Mouse (Mus musculus) lung, postnatal 0 days (tissue): ENCODE results near the gene Nrcam. TPM values are rescaled to one million over a fixed set of nuclear protein-coding genes. Genes with fewer than 3 reads are reported as not detected.
A peak's percentile ranks its signal among the peaks of the same experiment; 100 is the strongest.

Experiments
- ATAC-seq: fragments of 200-750 bp; cut with Nextera tagmentation; 2 replicates; pipeline ENCODE4 v1.8.0; 2017; ENCODE audit warnings: moderate library complexity
- DNase-seq: peaks from one replicate; pipeline ENCODE4 v3.0.0-alpha.2; 2016; ENCODE audit warnings: low spot score
- H3K27ac ChIP-seq: fragments of 300-500 bp; sonication (generic); 2 replicates; pipeline ENCODE4 v1.5.1; 2014; ENCODE audit warnings: antibody characterized with exemption, mild to moderate bottlenecking, low read length, mixed read lengths
- H3K27me3 ChIP-seq: fragments of 300-500 bp; sonication (generic); replicated peaks from 2 replicates; pipeline ENCODE4 v1.6.1; 2014; ENCODE audit warnings: low read length, mixed read lengths; ENCODE audit not compliant: insufficient read depth
- H3K36me3 ChIP-seq: fragments of 300-500 bp; sonication (generic); 2 replicates; pipeline ENCODE4 v1.6.1; 2014; ENCODE audit warnings: low read length, mixed read lengths; ENCODE audit not compliant: insufficient read depth
- H3K4me1 ChIP-seq: fragments of 300-500 bp; sonication (generic); 2 replicates; pipeline ENCODE4 v1.6.1; 2014; ENCODE audit warnings: antibody characterized with exemption, low read depth, low read length, mixed read lengths; ENCODE audit not compliant: insufficient read depth
- H3K4me2 ChIP-seq: fragments of 300-500 bp; sonication (generic); replicated peaks from 2 replicates; pipeline ENCODE4 v1.6.1; 2014; ENCODE audit warnings: low read depth, mild to moderate bottlenecking, low read length, moderate library complexity, mixed read lengths
- H3K4me3 ChIP-seq: fragments of 300-500 bp; sonication (generic); 2 replicates; pipeline ENCODE4 v1.5.1; 2014; ENCODE audit warnings: low read depth, low read length
- H3K9ac ChIP-seq: fragments of 300-500 bp; sonication (generic); replicated peaks from 2 replicates; pipeline ENCODE4 v1.6.1; 2014; ENCODE audit warnings: low read depth, mild to moderate bottlenecking
- H3K9me3 ChIP-seq: fragments of 300-500 bp; sonication (generic); 2 replicates; pipeline ENCODE4 v1.6.1; 2016; ENCODE audit warnings: low read length, mixed read lengths
- CTCF ChIP-seq: IDR thresholded peaks from 2 replicates; pipeline ENCODE4 v1.5.1; 2016; ENCODE audit warnings: antibody characterized with exemption, mild to moderate bottlenecking
- EP300 ChIP-seq: IDR thresholded peaks from 2 replicates; pipeline ENCODE4 v1.6.1; 2016; ENCODE audit warnings: antibody characterized with exemption, mild to moderate bottlenecking, control low read depth
- WGBS: fragments of 180-500 bp; shearing (Covaris S2); extraction: QIAGEN DNeasy Blood & Tissue Kit; methylation state at CpG from one replicate; pipeline ENCODE4 v1.1.7; 2014; 5-methylcytosine and 5-hydroxymethylcytosine counted together
- polyA plus RNA-seq: library from polyadenylated mRNA; unstranded; fragments of >200 nt; fragmentation: Nextera tagmentation; extraction: Ambion mirVana; gene quantifications from 2 replicates; pipeline ENCODE4 v1.2.1, GENCODE M21; 2015

Nrcam gene
- polyA plus RNA-seq, 1 experiment from 2014 or later = 10.3 TPM

- ATAC-seq (peak; percentile 26), DNase-seq (peak; percentile 82)
- Histone ChIP-seq H3K36me3 (no peaks in the 10 kb centered on the region), H3K27ac (no peak overlapping the region), H3K4me2 (no peak overlapping the region), H3K27me3 (no peaks in the 10 kb centered on the region), H3K9ac (no peak overlapping the region), H3K4me3 (no peak overlapping the region), H3K9me3 (no peaks in the 10 kb centered on the region), H3K4me1 (no peaks in the 10 kb centered on the region)
- TF ChIP-seq EP300 = no peak
- TF ChIP-seq CTCF = peak; percentile 81
- 43% methylated on average over 8 of the region's 8 CpGs for WGBS
Measured at GRCm38 (mm10) chr12:44547721-44548369, 219.2 kb downstream of the Nrcam start.

- WGBS = 38% methylated on average over 9 of the region's 9 CpGs
- no peak for TF ChIP-seq EP300
- TF ChIP-seq CTCF = no peak
Measured at GRCm38 (mm10) chr12:44548465-44548864, 219.8 kb downstream of the Nrcam start.

GRCm38 (mm10) chr12:44551614-44552013 is 222.9 kb downstream of the Nrcam start:
- H3K4me2 ChIP-seq = no peak overlapping the region
- no peak overlapping the region for H3K9ac ChIP-seq
- no peaks in the 10 kb centered on the region for H3K27me3 ChIP-seq
- H3K9me3 ChIP-seq = no peaks in the 10 kb centered on the region
- H3K36me3 ChIP-seq = no peaks in the 10 kb centered on the region
- H3K4me1 ChIP-seq = no peaks in the 10 kb centered on the region
- peak; percentile 63; the same call in 1 of the 2 replicates for TF ChIP-seq EP300
- TF ChIP-seq CTCF = no peak
- no peak overlapping the region for H3K4me3 ChIP-seq
- DNase-seq = peak; percentile 40
- peak; percentile 63 for ATAC-seq
- H3K27ac ChIP-seq = no peak overlapping the region

More at GRCm38 (mm10) chr12:44548465-44548864, 219.8 kb downstream of the Nrcam start:
- Histone ChIP-seq H3K9ac (no peak overlapping the region), H3K27me3 (no peaks in the 10 kb centered on the region), H3K9me3 (no peaks in the 10 kb centered on the region), H3K4me3 (no peak overlapping the region), H3K27ac (no peak overlapping the region), H3K4me2 (no peak overlapping the region), H3K4me1 (no peaks in the 10 kb centered on the region), H3K36me3 (no peaks in the 10 kb centered on the region)
- ATAC-seq (no peak), DNase-seq (no peak)

GRCm38 (mm10) chr12:44554051-44554450 is 225.4 kb downstream of the Nrcam start:
- H3K4me1 ChIP-seq = no peaks in the 10 kb centered on the region
- ATAC-seq = no peak
- WGBS = 53% methylated on average over 2 of the region's 2 CpGs

GRCm38 (mm10) chr12:44554808-44555207 is 226.1 kb downstream of the Nrcam start:
- WGBS = 88% methylated on average over 1 of the region's 1 CpGs
- H3K4me1 ChIP-seq = no peaks in the 10 kb centered on the region
- no peak overlapping the region for H3K4me2 ChIP-seq
- H3K27me3 ChIP-seq = no peaks in the 10 kb centered on the region
- DNase-seq (no peak), ATAC-seq (no peak)
- no peak overlapping the region for H3K4me3 ChIP-seq
- no peak overlapping the region for H3K9ac ChIP-seq
- no peaks in the 10 kb centered on the region for H3K36me3 ChIP-seq
- TF ChIP-seq CTCF (no peak), EP300 (no peak)
- H3K27ac ChIP-seq = no peak overlapping the region
- H3K9me3 ChIP-seq = no peaks in the 10 kb centered on the region

More at GRCm38 (mm10) chr12:44554051-44554450, 225.4 kb downstream of the Nrcam start:
- Histone ChIP-seq H3K27me3 (no peaks in the 10 kb centered on the region), H3K4me3 (no peak overlapping the region), H3K36me3 (no peaks in the 10 kb centered on the region), H3K9ac (no peak overlapping the region), H3K9me3 (no peaks in the 10 kb centered on the region), H3K27ac (no peak overlapping the region), H3K4me2 (no peak overlapping the region)
- DNase-seq = no peak
- no peak for TF ChIP-seq CTCF
- no peak for TF ChIP-seq EP300

GRCm38 (mm10) chr12:44560002-44560401 is 231.3 kb downstream of the Nrcam start:
- Histone ChIP-seq H3K9ac (no peak overlapping the region), H3K4me1 (no peaks in the 10 kb centered on the region), H3K27ac (no peak overlapping the region), H3K27me3 (no peaks in the 10 kb centered on the region), H3K9me3 (no peaks in the 10 kb centered on the region), H3K36me3 (no peaks in the 10 kb centered on the region), H3K4me3 (no peak overlapping the region), H3K4me2 (no peak overlapping the region)
- no peak for TF ChIP-seq CTCF
- no peak for TF ChIP-seq EP300
- ATAC-seq (no peak), DNase-seq (no peak)

GRCm38 (mm10) chr12:44570070-44570469 is 241.4 kb downstream of the Nrcam start:
- no peak for ATAC-seq
- no peaks in the 10 kb centered on the region for H3K9me3 ChIP-seq
- no peaks in the 10 kb centered on the region for H3K36me3 ChIP-seq
- no peak overlapping the region for H3K27ac ChIP-seq
- no peak for DNase-seq
- TF ChIP-seq EP300 = no peak
- peak; percentile 58 for TF ChIP-seq CTCF
- no peak overlapping the region for H3K9ac ChIP-seq
- H3K4me1 ChIP-seq = no peaks in the 10 kb centered on the region
- no peak overlapping the region for H3K4me3 ChIP-seq
- no peak overlapping the region for H3K4me2 ChIP-seq
- no peaks in the 10 kb centered on the region for H3K27me3 ChIP-seq
- WGBS = 80% methylated on average over 7 of the region's 7 CpGs
